Mouse (Mus musculus) hindbrain, embryonic 11.5 days (tissue): ENCODE results near the gene Pax5. TPM values are rescaled to one million over a fixed set of nuclear protein-coding genes. Genes with fewer than 3 reads are reported as not detected.

Source experiments
- ATAC-seq: fragments of 200-750 bp; cut with Nextera tagmentation; 2 replicates; pipeline ENCODE4 v1.8.0; 2017; ENCODE audit warnings: mild to moderate bottlenecking, moderate TSS enrichment, moderate library complexity; ENCODE audit not compliant: low FRiP score
- DNase-seq: peaks from one replicate; pipeline ENCODE4 v3.0.0-alpha.2; 2015; ENCODE audit warnings: low spot score
- H3K27ac ChIP-seq: fragments of 300-500 bp; sonication (generic); 2 replicates; pipeline ENCODE4 v1.5.1; 2014; ENCODE audit warnings: mild to moderate bottlenecking, low read depth, low read length
- H3K27me3 ChIP-seq: fragments of 300-500 bp; sonication (generic); 2 replicates; pipeline ENCODE4 v1.6.1; 2014; ENCODE audit warnings: mild to moderate bottlenecking, low read length, moderate library complexity, mixed read lengths; ENCODE audit not compliant: control insufficient read depth, insufficient read depth
- H3K36me3 ChIP-seq: fragments of 300-500 bp; sonication (generic); 2 replicates; pipeline ENCODE4 v1.6.1; 2014; ENCODE audit warnings: mild to moderate bottlenecking, low read length, moderate library complexity, mixed read lengths; ENCODE audit not compliant: control insufficient read depth, insufficient read depth
- H3K4me1 ChIP-seq: fragments of 300-500 bp; sonication (generic); replicated peaks from 2 replicates; pipeline ENCODE4 v1.6.1; 2014; ENCODE audit warnings: low read length, mixed read lengths; ENCODE audit not compliant: control insufficient read depth, insufficient read depth
- H3K4me2 ChIP-seq: fragments of 300-500 bp; sonication (generic); replicated peaks from 2 replicates; pipeline ENCODE4 v1.6.1; 2014; ENCODE audit warnings: mild to moderate bottlenecking, low read depth, low read length
- H3K4me3 ChIP-seq: fragments of 300-500 bp; sonication (generic); 2 replicates; pipeline ENCODE4 v1.5.1; 2014; ENCODE audit warnings: low read depth, low read length
- H3K9ac ChIP-seq: fragments of 300-500 bp; sonication (generic); 2 replicates; pipeline ENCODE4 v1.6.1; 2014; ENCODE audit warnings: low read depth, low read length
- H3K9me3 ChIP-seq: fragments of 300-500 bp; sonication (generic); 2 replicates; pipeline ENCODE4 v1.6.1; 2016; ENCODE audit warnings: low read length; ENCODE audit not compliant: control insufficient read depth
- WGBS: fragments of 180-500 bp; shearing (Covaris S2); extraction: QIAGEN DNeasy Blood & Tissue Kit; methylation state at CpG from one replicate; pipeline ENCODE4 v1.1.7; 2014; 5-methylcytosine and 5-hydroxymethylcytosine counted together
- polyA plus RNA-seq: library from polyadenylated mRNA; unstranded; fragments of >200 nt; fragmentation: Nextera tagmentation; extraction: Ambion mirVana; gene quantifications from 2 replicates; pipeline ENCODE4 v1.2.1, GENCODE M21; 2014

Pax5 gene
- polyA plus RNA-seq, 1 experiment from 2014 or later = 4.8 TPM

DNA sequence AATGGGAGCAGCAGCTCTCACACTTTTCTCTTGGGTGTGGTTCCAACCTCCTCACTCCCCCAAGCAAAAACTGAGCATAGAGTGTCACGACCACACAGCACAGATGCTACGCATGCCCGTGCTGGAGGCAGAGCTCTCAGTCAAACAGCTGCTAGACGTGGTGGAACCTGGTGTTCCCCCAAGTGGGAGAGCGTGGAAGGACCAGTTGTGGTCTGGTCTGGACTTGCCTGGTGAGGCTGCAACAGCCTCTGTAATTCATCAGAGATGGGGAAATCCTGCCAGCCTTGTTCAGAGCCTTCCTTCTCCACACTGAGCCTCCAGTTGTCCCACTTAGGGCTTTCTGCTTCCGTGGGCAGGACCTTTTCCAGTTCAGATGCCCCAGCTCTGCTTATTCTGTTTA is 80.2 kb downstream of the Pax5 start:
- Histone ChIP-seq H3K36me3 (no peaks in the 10 kb centered on the region), H3K27ac (no peak overlapping the region), H3K4me1 (no peaks in the 10 kb centered on the region), H3K4me3 (no peak overlapping the region), H3K9me3 (no peaks in the 10 kb centered on the region), H3K9ac (no peak overlapping the region), H3K27me3 (no peaks in the 10 kb centered on the region), H3K4me2 (no peak overlapping the region)
- ATAC-seq = no peak
- no peak for DNase-seq
- 80% methylated on average over 6 of the region's 6 CpGs for WGBS

- ATAC-seq (no peak), DNase-seq (no peak)
- H3K36me3 ChIP-seq = no peaks in the 10 kb centered on the region
- no peaks in the 10 kb centered on the region for H3K9me3 ChIP-seq
- H3K27ac ChIP-seq = no peak overlapping the region
- no peak overlapping the region for H3K9ac ChIP-seq
- H3K27me3 ChIP-seq = no peaks in the 10 kb centered on the region
- H3K4me3 ChIP-seq = no peak overlapping the region
- no peak overlapping the region for H3K4me2 ChIP-seq
- H3K4me1 ChIP-seq = no peaks in the 10 kb centered on the region
These were observed 82.4 kb downstream of the Pax5 start for GRCm38 (mm10) chr4:44627890-44628289.

- Histone ChIP-seq H3K36me3 (no peaks in the 10 kb centered on the region), H3K27ac (no peak overlapping the region), H3K27me3 (no peaks in the 10 kb centered on the region), H3K4me2 (no peak overlapping the region), H3K4me1 (no peaks in the 10 kb centered on the region), H3K4me3 (no peak overlapping the region), H3K9me3 (no peaks in the 10 kb centered on the region), H3K9ac (no peak overlapping the region)
- 88% methylated on average over 6 of the region's 6 CpGs for WGBS
- ATAC-seq (no peak), DNase-seq (no peak)
These were observed 85.2 kb downstream of the Pax5 start for GRCm38 (mm10) chr4:44625108-44625424.

GRCm38 (mm10) chr4:44624232-44625107 is 85.8 kb downstream of the Pax5 start:
- no peak for DNase-seq
- no peak overlapping the region for H3K27ac ChIP-seq
- H3K4me1 ChIP-seq = no peaks in the 10 kb centered on the region
- H3K36me3 ChIP-seq = no peaks in the 10 kb centered on the region
- no peak overlapping the region for H3K9ac ChIP-seq
- no peak overlapping the region for H3K4me3 ChIP-seq
- WGBS = 88% methylated on average over 12 of the region's 12 CpGs
- H3K9me3 ChIP-seq = no peaks in the 10 kb centered on the region
- no peak overlapping the region for H3K4me2 ChIP-seq
- no peaks in the 10 kb centered on the region for H3K27me3 ChIP-seq
- ATAC-seq = no peak

DNA sequence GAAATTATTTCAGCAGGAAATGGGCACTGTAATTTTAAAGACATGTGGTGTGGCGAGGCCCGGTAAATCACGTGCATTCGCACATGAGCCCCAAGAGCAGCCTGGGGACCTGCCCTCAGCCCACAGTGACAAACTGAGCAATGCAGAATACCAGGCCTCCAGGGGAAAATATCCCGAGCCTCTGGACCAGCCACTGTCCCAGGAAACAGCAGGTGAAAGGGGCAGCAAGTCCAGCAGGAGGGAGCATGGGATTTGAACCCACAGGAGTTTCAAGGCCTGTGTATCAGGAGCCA is 86.9 kb downstream of the Pax5 start:
- Histone ChIP-seq H3K27ac (no peak overlapping the region), H3K27me3 (no peaks in the 10 kb centered on the region), H3K9me3 (no peaks in the 10 kb centered on the region), H3K4me1 (no peaks in the 10 kb centered on the region), H3K36me3 (no peaks in the 10 kb centered on the region), H3K4me3 (no peak overlapping the region), H3K4me2 (no peak overlapping the region), H3K9ac (no peak overlapping the region)
- no peak for DNase-seq
- 0 out of 2 replicates have a peak, but pooled peaks have one; percentile 30 for ATAC-seq
- 79% methylated on average over 5 of the region's 5 CpGs for WGBS

DNA sequence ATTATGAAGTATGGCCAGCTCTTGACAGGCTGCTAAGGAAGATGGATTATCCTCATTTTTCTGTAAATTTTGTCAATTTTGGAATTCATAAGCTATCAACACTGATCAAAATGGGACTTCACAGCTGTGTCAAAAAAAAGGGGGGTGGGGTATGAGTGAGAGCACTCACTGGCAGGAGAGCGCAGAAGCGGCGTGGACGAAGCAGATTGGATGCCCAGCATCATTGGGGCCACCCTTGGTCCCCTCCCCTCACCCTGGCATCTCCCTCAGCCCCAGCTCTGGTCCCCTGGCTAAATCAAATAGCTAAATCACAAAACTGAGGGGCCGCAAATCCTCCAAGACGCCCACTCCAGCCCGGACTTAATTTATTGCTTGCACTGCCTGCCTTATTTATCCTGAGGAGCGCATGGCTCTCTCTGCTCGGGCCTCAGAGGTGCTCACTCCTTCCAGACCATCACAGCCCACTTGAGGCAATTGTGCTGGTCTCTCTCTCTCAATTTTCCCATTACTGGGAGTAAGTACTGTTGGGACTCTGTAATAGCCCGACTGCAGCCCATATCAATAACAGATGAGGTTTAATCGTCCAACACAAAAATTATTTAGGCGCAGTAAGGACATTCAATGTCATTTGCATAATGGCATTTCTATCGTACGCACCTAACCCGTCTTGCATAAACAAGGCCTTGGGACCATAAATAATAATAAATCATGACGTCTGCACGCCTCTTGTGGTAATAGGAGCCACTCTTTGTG is 87.4 kb downstream of the Pax5 start:
- Histone ChIP-seq H3K9me3 (no peaks in the 10 kb centered on the region), H3K27ac (no peak overlapping the region), H3K4me3 (no peak overlapping the region), H3K27me3 (no peaks in the 10 kb centered on the region), H3K4me1 (no peaks in the 10 kb centered on the region), H3K36me3 (no peaks in the 10 kb centered on the region), H3K9ac (no peak overlapping the region), H3K4me2 (no peak overlapping the region)
- DNase-seq = no peak
- ATAC-seq = peak; percentile 47; the same call in 1 of the 2 replicates
- 79% methylated on average over 17 of the region's 17 CpGs for WGBS

- H3K27me3 ChIP-seq = no peaks in the 10 kb centered on the region
- H3K4me2 ChIP-seq = no peak overlapping the region
- no peak for ATAC-seq
- H3K4me3 ChIP-seq = no peak overlapping the region
- no peak for DNase-seq
- no peaks in the 10 kb centered on the region for H3K36me3 ChIP-seq
- 98% methylated on average over 5 of the region's 5 CpGs for WGBS
- no peak overlapping the region for H3K9ac ChIP-seq
- H3K9me3 ChIP-seq = no peaks in the 10 kb centered on the region
- no peaks in the 10 kb centered on the region for H3K4me1 ChIP-seq
- no peak overlapping the region for H3K27ac ChIP-seq
These were observed 90.0 kb downstream of the Pax5 start for GRCm38 (mm10) chr4:44620241-44620640.

GRCm38 (mm10) chr4:44614066-44614667 is 96.1 kb downstream of the Pax5 start:
- Histone ChIP-seq H3K4me2 (no peak overlapping the region), H3K27me3 (no peaks in the 10 kb centered on the region), H3K4me1 (no peaks in the 10 kb centered on the region), H3K4me3 (no peak overlapping the region), H3K36me3 (no peaks in the 10 kb centered on the region), H3K9ac (no peak overlapping the region), H3K9me3 (no peaks in the 10 kb centered on the region), H3K27ac (no peak overlapping the region)
- 92% methylated on average over 8 of the region's 8 CpGs for WGBS
- DNase-seq = no peak
- ATAC-seq = no peak

GRCm38 (mm10) chr4:44612392-44612791 is 97.9 kb downstream of the Pax5 start:
- H3K27me3 ChIP-seq = no peaks in the 10 kb centered on the region
- no peak overlapping the region for H3K27ac ChIP-seq
- ATAC-seq = no peak
- no peaks in the 10 kb centered on the region for H3K4me1 ChIP-seq
- H3K4me2 ChIP-seq = no peak overlapping the region
- no peaks in the 10 kb centered on the region for H3K36me3 ChIP-seq
- 90% methylated on average over 3 of the region's 3 CpGs for WGBS
- H3K9ac ChIP-seq = no peak overlapping the region
- H3K9me3 ChIP-seq = no peaks in the 10 kb centered on the region
- no peak overlapping the region for H3K4me3 ChIP-seq
- no peak for DNase-seq
